Mouse (Mus musculus): Measurements from ENCODE around the gene Rfc2.
A peak's percentile ranks its signal among the peaks of the same experiment; 100 is the strongest.

Gene Rfc2

DNA sequence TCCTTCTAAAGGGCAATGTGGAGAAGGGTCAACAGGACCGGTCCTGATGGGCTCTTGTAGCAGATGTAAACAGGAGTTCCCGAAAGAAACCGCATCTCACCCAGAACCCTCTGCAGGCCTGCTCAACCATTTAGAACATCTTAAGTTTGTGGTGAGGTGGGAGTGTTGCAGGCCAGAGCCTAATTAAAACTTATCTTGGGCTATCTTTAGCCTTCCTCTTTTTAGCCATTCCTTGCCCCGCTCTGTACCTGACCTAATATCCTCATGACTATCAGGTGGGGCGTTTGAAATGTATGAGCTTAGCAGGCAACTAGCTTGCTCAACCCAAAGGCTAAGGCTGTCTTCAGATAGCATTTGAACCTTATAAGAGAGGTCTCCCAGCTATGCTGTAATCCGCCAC, 15.5 kb upstream of the Rfc2 start:
- DNase-seq (ENCODE audit: low spot score in 2 of 2) = no peak

DNA sequence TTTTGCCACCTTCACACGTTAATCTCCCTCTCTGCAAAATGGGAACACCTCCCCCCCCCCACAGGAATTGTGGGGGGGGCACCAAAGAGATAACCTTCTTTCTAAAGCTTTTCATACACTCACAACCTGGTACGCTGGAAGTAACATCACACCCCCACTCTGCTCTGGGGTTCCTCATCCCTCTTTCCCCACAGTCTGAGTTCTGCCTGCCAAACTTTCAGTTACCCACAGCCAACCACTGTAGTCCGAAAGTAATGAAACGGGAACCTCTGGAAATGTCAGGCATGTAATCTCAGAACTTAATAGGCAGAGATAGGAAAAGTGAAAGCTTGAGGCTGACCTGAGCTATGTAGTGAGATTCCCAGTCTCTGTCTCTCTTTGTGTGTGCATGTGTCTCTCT, 13.7 kb upstream of the Rfc2 start:
- DNase-seq (ENCODE audit: low spot score in 2 of 2) = no peak

DNA sequence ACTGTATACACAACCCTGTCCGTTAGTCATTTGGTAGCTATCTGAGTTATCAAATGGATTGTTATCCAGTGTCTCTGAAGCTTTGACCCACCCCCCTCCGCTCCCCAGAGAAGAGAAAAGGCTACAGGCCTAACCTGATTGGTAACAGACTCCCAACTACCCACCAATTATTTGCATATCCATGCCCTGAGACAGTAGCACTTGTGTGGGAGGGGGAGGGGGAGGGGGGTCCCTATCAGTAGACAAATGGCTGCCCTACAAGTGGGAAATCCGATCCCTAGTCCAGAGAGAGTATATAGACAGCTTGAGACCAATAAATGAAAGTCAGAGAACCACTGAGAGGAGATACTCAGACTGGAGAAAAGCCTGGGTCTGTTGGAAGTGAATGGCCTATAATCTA, 13.1 kb upstream of the Rfc2 start:
- DNase-seq (ENCODE audit: low spot score in 2 of 2) = no peak

DNA sequence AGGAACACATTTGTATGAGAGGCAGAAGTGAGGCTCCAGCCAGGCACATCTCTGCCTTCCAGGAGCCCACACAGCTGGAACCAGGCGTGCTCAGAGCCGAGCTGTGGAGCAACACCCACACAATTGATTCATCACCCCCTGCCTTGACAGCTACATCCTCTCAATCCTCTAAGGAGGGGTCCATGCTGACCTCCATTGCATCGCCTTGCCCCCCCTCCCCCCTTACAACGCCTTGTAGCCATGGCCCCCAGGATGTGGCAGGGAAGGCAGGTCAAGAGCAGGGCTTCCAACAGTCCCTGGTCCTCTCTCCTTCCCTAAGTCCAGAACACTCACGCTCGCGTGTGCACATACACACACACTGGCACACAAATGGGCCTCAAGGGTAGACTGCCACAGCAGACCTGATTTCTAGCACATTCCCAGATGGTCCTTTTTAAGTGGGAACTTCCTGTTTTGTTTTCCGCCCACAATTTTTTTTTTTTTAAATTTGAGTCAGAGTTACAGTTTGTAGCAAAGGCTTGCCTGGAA, 12.1 kb upstream of the Rfc2 start:
- DNase-seq (ENCODE audit: low spot score in 2 of 2) = no peak

DNA sequence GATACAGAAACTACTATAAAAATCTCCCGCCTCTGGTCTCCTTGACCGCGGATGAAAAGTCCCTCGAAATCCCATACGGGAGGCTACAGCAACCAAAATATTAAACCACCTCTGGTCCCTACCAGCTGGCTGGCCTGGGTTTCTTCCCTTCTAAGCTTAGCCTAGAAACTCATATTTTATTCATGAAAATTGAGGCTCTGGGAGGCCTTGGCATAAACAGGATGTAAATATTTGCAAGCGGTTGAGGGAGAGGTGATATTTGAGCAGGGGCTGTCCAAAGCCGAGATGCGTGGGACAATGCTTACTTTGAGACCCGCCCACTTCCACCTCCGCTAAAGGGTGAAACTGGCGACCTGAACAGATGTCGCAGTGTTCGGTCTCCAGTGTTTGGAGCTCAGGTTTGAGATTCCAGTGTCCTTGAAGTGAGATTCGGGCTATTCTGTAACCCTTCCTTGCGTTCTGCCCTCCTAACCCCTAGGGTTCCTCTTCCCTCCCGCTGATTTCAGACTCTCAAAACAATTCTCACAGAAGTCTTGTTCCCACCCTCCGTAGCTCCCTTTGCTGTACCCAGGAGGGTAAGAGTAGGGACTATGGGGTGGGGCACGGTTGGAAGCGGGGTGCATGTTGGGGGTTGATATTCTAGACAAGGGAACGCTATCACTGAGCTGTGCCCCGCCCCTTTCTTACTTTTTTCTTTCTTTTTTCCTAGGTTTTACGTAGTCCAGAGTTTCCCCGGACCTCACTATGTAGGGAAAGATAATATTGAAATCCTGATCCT, 9.2 kb upstream of the Rfc2 start:
- no peak for DNase-seq (ENCODE audit: low spot score in 2 of 2)

- DNase-seq (ENCODE audit: low spot score in 2 of 2) = no peak
Observed at GRCm38 (mm10) chr5:134572508-134573214, 8.5 kb upstream of the Rfc2 start.

- no peak for DNase-seq (ENCODE audit: low spot score in 2 of 2)
Observed at GRCm38 (mm10) chr5:134575833-134576232, 5.3 kb upstream of the Rfc2 start.

GRCm38 (mm10) chr5:134576517-134577220, 4.5 kb upstream of the Rfc2 start:
- no peak for DNase-seq (ENCODE audit: low spot score in 2 of 2)

GRCm38 (mm10) chr5:134577534-134577933, 3.6 kb upstream of the Rfc2 start:
- no peak for DNase-seq (ENCODE audit: low spot score in 2 of 2)

GRCm38 (mm10) chr5:134579135-134579534, 2.0 kb upstream of the Rfc2 start:
- no peak for DNase-seq (ENCODE audit: low spot score in 2 of 2)

DNA sequence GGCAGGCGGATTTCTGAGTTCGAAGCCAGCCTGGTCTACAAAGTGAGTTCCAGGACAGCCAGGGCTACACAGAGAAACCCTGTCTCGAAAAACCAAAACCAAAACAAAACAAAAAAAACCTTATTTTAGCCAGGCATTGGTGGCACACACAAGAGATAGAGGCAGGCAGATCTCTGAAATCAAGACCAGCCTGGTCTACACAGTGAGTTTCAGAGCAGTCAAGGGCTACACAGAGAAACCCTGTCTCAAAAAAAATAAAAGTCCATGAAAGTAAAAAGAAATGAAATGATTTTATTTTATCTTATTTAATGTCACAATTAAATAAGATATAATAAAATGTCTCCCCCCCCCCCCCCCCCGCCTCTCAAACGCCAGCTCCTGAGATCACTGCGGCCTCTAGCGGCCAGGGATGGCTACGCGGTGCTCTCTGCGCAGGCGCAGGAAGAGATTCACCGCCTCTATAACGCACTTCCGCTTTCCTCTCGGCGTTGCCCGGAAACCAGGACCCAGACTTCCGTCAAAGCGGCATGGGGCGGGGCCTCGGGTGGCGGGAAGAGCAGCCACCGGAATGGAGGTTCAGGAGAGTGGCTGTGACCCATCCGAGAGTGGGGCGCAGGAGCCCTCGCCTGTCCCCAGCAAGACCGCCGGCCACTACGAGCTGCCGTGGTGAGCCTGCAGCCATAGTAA, 1.2 kb downstream of the Rfc2 start:
- DNase-seq (ENCODE audit: low spot score in 2 of 2) = peak; percentile 93 to 98

DNA sequence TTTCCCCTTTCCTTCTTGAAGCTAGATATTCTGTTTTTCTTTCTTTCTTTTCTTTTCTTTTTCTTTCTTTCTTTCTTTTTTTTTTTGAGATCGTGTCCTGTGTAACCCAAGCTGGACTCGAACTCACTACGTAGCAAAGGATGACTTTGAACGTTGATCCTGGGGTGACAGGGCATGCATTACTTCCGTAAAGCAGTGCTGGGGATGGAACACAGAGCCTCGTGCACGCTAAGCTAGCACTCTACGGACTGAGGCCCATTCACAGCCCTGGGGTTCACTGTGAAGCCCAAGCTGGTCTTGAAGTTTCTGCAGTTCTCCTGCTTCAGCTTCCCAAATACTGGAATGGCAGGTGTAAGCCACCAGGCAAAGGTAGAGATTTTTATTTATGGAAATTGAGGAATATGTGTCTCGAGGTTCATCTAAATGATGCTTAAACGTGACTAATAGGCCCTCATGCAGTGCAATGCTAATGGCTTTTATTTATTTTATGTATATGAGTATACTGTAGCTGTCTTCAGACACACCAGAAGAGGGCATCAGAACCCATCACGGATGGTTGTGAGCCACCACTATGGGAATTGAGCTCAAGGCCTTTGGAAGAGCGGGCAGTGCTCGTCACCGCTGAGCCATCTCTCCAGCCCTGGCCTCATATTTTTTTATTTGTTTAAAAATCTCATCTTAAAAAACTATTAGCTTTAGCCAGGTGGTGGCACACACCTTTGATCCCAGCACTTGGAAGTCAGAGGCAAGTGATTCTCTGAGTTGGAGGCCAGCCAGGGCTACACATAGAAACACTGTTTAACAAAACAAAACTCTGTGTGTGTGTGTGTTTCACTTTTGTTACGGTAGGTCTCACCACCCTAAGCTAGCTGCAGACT, 2.1 kb downstream of the Rfc2 start:
- no peak for DNase-seq (ENCODE audit: low spot score in 2 of 2)

GRCm38 (mm10) chr5:134583884-134584213, 2.7 kb downstream of the Rfc2 start:
- DNase-seq (ENCODE audit: low spot score in 2 of 2) = no peak

DNA sequence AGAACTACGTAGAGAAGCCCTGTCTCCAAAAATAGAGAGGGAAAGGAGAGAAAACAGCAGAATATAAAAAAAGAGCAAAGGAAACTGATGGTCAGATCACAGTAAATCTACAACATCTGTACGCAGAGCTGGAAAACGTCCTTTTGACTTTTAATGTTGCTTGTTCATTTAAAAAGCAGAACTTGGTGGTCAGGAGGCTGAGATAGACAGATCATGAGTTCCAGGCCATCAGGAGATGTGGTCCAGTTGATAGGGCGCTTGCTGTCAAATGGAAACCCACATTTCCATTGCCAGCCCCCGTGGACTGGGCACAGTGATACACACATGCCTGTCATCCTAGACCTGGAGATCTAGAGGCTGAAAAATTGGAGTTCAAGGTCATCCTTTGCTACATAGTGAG, 3.6 kb downstream of the Rfc2 start:
- no peak for DNase-seq (ENCODE audit: low spot score in 2 of 2)

GRCm38 (mm10) chr5:134589900-134590299, 8.7 kb downstream of the Rfc2 start:
- DNase-seq (ENCODE audit: low spot score in 2 of 2) = no peak

DNA sequence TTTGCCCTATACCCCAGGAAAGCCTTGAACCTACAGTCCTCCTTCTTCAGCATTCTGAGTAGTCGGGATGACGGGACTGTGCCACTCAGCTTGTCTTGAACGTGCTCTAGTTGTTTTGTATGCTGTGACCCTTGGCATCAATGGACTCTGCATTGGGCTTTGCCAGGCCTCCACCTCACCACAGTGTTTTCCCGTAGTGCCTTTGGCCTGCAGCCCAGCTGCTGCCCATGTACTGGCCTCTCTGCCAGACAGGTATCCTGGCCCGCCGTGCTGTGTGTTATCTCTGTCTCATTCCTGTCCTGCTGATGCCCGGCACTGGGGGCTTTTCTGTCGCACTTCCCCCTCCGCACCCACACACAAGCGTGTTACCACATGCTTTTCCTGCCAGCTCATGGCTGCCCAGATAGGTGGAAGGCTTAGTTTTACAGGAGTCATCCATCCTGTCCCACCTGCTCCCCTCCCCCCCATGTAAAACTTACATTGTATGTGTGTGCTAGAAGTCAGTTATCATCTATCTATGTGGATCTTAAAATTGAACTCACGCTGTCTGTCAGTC, 10.9 kb downstream of the Rfc2 start:
- no peak for DNase-seq (ENCODE audit: low spot score in 2 of 2)

GRCm38 (mm10) chr5:134593093-134593492, 11.9 kb downstream of the Rfc2 start:
- DNase-seq (ENCODE audit: low spot score in 2 of 2) = no peak

DNA sequence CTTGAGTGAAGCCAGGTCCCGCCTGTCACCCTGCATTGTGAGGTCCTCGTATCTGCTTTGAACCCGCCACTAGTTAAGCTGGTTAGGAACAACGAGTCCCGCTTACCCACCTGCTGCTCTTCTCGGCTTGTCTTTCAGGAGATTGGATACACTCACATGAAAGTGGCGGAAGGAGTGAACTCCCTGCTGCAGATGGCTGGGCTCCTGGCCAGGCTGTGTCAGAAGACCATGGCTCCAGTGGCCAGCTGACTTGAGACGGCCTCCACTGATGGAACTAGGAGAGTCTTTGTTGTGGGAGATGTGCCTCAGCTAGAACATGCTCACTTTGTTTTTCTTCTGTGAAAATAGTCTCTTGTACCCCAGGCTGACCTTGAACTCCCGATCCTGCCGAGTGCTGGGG, 16.5 kb downstream of the Rfc2 start:
- DNase-seq (ENCODE audit: low spot score in 2 of 2) = no peak

- no peak for DNase-seq (ENCODE audit: low spot score in 2 of 2)
Observed at GRCm38 (mm10) chr5:134604376-134604775, 23.2 kb downstream of the Rfc2 start.

DNA sequence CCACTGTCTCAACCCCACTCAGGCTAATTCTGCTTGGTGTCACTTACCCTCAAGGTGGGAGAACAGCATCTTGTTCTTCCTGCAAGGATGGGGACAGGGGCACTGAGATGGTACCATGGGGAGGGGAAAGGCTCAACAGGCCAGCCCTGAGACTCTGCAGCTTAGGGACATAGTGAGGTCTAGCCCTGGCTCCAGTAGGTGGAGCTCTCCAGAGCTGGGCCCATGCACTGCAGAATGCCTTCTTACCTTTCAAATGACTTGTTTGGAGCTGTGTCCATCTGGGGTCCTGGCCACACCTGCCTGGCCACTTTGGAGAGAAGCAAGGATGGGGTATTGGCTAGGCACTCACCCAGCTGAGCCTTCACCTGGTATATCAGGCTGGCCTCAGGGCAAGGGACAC, 25.1 kb downstream of the Rfc2 start:
- DNase-seq (ENCODE audit: low spot score in 2 of 2) = no peak

- no peak for DNase-seq (ENCODE audit: low spot score in 2 of 2)
Observed at GRCm38 (mm10) chr5:134607121-134607520, 26.0 kb downstream of the Rfc2 start.
